Mouse (Mus musculus): ENCODE measurements at regions not wholly inside any gene's neighbourhood (a gene's known extent, or its start where the extent isn't known, plus 50 kb on each side); places are given as distances from the start of the nearest gene placed in this dataset.
"Not testable (repeated sequence)": the region's sequence is repeated elsewhere in the genome, so short reads cannot be mapped to it uniquely, and the experiment has no call there.

DNA sequence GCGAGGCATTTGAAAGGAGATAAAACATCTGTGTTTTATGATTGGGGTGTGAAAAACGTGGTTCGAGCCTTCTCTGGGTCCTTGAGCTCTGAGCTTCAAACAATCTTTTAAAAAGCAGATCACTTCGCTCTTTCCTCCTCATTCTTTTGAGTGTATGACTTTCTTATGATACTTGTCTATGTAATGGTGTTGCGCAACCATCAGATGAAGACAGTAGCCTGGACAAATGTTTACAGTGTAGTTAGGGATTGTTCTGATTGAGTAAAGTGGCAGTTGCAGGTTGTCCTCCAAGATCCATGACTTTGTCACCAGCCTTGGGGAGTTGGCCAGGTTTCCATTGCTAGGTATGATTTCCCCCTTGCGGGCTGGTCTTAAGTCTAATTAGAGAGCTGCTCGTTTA lies 116.1 kb upstream of the Pfn2 start:
- DNase-seq (ENCODE audit: low read depth, low spot score), result no peak

DNA sequence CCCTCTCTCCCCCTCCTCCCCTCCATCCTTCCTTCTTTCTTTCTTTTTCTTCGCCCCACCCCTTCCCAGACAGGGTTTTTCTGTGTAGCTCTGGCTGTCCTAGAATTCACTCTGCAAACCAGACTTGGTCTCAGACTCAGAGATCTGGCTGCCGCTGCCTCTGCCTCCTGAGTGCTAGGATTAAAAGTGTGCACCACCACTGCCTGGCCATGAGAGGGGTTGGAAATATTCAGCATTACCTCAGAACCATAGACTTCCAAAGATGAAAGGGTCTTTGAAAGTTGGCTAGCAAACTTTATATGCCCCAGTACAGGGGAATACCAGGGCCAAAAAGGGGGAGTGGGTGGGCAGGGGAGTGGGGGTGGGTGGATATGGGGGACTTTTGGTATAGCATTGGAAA lies 122.7 kb upstream of the Pfn2 start:
- not testable (repeated sequence) for DNase-seq (ENCODE audit: low read depth, low spot score)

DNA sequence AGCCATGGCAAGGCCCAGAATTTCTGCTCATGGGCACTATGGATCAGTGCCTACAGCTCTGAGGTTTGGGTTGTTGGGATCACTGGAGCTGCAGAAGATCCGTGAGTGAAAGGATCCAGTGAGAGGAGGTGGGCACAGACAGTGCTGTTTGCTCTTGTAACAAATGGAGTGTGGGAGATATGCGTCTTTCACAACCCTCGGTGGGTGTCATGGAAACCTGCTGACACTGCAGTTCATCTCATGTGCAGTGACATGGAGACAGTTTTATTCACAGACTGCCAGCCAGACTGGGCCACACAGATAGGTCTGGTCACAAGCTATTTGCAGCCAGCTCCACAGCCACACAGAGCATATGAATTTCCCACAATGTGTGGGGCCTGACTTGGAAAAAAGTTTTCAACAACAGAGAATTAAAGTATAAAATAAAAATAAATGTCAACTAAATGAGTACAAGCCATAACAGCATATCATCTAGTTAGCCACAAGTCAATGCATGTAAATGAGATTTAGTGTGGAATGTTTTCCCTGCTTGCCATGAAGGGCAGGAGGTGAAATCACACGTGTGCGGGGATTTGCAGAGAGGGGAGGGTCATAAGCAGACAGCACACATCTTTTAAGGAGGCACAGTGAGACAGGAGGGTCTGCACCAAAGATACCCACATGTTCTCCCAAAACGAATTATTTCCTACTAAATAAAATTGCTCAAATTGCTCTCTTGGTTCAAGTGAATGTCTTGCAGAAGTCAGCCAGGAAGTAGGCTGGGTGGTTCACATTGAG lies 124.8 kb upstream of the Pfn2 start:
- no peak for DNase-seq (ENCODE audit: low read depth, low spot score)

DNA sequence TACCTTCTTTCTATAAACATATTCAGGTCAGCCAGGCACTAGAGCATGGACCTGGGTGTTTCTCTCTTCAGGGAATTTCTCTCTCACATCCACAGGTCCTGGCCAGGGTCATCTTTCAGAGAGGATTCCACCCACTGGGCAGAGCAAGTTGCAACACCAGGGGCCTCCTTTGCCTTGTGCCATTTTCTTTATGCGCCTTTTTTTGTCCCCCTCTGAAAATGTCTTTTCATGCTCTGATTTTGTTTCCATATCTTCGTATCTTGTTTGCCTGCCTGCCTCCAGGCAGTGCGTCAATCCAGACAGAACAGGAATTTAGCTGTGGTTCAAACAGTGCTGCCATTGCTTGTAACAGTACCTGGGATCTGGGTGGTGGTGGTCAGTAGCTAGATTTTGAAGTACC lies 125.7 kb upstream of the Pfn2 start:
- no peak for DNase-seq (ENCODE audit: low read depth, low spot score)

DNA sequence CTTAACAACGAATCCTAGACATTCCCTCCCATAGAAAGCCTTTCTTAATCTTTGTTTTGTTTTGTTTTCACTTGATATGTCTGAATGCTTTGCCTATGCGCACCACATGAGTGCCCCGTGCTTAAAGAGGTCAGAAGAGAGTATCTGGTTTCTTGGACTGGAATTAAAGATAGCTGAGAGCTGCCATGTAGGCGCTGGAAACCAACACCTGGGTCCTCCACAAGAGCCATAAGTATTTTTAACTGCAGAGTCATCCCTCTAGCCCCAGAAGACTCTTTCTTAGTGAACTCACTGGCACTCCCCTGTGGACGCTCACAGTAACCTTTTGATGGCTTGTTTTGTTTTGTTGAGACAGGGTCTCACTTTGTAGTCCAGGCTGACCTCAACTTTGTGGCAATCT lies 127.5 kb upstream of the Pfn2 start:
- DNase-seq (ENCODE audit: low read depth, low spot score), result no peak

DNA sequence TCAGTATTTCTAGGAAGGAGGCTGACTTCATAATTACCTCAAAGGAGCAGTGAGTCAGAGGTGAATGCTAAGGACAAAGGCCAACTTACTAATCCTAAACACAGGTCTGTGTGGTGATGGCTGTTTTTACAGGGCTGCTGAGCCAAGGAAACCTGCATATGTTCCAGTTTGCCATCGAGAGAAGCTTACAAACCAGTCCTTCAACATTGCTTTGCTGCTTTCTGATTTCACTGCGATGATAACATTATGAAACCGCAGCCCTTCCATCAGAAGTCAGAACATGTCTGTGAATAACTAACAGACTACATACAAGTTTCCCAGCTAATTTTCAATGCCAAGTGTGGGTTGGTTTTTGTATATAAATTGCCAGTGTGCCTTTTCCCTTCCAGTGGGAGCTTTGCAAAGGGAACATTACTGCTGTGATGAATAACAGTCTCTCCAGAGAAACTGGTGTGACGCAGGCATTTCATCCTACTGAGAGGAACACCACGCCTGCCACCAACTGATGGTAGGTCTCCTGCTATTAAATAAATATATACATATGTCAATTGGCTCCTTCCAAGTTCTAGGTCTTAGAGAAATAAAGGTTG lies 128.9 kb upstream of the Pfn2 start:
- no peak for DNase-seq (ENCODE audit: low read depth, low spot score)

DNA sequence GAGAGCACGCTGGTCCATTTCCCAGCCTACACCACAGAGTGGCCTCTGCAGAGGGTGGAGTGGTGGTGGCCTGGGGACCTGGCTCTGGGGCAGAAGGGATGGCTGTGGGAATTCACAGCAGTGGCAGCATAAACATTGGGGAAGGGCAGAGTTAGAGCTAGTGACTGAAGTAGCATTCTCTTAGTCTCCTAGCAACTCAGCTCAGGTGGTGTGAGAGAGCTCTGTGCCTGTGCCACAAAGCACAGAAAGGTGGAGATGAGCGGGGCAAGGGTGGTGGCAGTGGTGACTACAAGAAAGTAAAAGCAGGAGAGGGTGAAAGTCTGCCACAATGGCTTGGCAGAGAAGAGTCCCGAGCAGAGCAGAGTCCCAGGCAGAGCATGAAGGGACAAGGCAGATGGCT lies 140.3 kb upstream of the Pfn2 start:
- no peak for DNase-seq (ENCODE audit: low read depth, low spot score)

DNA sequence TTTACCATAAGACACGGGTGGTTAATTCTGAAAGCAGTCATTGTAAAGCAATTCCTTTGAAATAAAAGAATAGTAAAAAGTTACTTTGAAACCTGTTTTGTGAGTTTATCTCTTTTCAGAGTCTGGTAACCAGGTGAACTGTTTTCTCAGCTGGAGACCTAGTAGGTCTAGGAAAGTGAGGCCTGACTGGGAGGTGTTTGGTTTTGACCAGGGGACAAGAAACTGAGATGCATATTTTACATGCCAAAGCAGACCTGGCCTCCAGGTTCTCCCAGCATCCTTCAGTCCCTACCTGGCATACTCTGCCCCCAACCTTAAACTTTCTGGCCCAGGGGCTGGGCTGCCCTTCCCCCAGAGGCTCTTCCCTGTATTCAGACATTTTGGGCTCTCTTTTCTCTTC lies 142.9 kb upstream of the Pfn2 start:
- DNase-seq (ENCODE audit: low read depth, low spot score), result no peak

DNA sequence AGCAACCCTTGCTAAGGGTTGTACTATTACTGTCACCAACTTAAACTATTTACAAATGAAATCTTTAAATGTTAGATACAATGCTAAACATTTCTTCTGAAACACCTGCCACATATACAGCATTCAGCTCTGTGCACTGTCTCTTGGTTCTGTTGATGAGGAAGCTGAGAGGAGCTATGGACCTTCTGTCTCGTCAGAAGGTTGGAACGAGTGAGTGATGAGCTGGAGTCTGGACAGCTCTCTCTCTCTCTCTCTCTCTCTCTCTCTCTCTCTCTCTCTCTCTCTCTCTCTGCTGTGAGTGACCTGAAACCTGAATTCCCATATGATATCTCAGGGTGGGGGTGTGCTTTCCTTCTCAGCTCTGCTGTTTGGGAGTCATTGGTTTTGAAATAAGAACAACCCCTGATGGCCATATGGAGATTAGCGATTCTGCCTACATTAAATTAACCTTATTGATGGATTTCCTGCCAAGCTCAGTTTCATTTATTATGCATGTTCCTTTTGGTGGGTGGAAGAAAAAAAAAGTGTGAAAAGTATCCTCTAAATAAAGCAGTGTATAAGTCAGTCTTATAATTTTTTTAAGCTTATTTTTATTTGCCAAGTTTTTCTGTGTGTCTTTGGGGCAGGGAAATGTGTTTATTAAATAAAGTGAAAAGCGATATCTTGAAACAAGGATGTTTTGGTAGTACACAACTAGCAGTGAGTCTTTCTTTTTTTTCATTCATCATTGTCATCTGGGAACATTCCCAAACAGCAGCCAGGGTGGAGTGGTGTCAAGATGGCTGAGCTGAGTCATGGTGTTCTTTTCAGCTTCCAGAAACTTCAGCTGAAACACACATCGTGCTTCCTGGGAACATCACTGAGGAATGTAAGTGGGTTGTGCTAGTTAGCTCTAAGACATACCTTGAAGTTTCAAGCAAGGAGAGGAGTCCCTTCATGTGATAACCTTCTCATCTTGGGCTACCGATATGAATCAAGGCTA lies 150.5 kb upstream of the Pfn2 start:
- DNase-seq (ENCODE audit: low read depth, low spot score), result no peak

DNA sequence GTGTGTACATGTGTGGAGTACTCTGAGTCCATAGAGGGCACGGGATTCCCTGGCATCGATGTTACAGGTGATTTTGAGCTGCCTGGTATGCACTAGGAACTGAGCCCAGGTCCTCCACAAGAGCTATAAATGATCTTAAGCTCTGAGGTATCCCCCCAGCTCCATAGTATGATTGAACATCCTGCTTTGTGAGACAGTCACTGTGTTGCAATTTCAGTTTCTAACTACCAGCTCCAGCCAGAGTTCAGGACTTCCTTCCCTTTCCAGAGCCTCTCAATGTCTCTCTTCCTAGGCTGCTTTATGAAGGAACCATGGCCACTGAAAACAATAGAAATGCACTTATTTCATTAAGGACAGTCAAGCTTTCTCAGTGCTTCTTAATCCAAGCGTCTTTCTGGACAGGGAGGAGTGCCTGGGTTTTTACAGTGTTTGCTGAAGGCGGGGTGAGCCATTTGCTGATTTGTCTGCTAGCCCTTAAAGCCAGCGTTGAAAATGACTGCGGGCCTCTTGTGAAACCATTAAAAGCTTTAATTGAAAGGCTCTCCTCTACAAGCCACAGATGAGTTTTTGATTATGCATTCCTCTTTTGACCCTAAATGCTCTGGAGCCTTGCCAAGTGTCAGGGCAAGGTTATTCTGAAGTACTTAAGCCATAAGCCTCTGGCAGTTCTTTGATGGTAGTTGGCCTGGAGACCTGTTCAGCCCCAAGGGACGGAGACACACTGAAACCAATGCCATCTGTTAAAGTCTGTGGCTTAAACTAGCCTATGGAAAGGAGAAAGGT lies 155.1 kb upstream of the Pfn2 start:
- no peak for DNase-seq (ENCODE audit: low read depth, low spot score)

DNA sequence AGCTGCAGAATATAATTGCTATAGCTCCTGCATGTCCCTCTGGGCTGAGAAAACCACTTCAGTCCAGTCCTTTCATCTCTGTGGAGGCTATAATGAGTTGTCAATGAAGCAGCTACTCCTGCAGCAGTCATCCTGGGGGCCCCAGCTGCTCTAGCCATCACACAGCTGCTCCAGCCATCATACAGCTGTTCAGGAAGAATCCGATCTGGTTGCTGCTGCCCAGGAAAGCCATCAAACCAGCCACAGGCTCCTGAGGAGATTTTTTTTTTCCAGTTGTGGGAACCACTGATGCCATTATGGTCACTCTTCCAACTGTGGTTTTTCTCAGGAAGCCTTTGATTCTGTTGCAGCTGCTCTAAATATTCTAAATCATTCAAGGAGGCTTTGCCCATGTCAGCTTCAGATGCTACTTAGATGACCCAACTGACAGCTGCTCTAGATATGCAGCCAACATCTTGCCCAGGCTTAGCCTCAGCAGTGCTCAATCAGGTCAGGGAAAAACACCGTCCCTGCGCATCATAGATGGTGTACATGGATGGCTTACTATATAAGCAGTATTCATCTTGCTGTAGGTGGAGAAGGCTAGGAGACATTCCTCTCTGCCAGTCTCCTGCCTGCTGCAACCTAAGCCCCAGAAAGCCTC lies 177.0 kb upstream of the Pfn2 start:
- no peak for DNase-seq (ENCODE audit: low read depth, low spot score)

DNA sequence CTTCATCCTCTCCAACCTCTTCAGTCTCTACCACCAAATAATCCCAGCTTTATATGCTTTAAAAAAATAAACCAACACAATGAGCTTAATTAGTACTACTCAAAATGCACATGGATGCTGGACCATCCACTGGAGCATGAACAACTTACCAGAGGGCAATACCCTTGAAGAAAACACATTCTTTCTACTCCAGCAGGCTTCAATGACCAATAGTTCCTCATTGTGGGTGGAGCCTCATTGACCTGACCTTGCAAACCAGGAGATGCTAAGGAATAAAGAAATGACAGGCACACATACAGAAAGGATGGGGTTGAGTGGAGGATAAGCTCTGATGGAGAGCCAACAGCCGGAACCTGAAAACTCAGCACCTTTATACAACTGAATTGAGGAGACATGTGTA lies 201.7 kb upstream of the Pfn2 start:
- DNase-seq (ENCODE audit: low read depth, low spot score), result no peak

DNA sequence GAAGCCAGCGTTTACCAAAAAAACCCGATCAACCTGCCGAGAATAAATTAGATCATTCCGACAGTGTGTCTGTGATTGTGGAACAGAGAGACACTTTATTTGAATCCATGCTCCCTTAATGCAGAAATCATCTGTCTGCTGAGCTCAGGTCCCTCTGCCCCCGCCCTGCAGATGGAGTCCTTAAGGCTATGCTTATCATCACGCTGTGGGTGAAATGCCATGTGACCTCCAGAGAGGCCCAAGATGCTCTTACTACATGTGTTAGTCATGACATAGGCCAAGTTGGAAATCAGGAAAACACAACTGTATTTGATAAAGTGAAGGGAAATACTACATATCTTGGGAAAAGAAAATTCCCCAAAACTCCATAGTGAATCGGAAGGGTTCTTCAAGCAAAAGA lies 206.8 kb upstream of the Pfn2 start:
- DNase-seq (ENCODE audit: low read depth, low spot score), result no peak

DNA sequence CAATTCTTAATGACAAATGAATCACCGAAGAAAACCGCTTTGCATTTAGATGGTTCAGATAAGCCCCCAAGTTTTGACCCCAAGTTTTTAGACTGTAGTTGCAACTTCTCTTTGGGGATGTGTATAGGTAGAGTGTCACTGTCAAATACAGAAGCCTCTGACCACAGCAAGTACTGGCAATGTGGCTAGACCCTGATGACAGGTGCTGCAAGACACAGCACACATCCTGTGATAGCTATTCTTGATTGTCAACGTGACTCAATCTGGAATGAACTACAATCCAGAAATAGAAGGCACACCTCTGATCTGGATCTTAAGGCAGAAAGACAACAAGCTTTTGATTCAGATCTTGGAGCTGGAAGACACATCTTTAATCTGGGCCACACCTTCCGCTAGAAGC lies 207.3 kb upstream of the Pfn2 start:
- DNase-seq (ENCODE audit: low read depth, low spot score), result no peak

DNA sequence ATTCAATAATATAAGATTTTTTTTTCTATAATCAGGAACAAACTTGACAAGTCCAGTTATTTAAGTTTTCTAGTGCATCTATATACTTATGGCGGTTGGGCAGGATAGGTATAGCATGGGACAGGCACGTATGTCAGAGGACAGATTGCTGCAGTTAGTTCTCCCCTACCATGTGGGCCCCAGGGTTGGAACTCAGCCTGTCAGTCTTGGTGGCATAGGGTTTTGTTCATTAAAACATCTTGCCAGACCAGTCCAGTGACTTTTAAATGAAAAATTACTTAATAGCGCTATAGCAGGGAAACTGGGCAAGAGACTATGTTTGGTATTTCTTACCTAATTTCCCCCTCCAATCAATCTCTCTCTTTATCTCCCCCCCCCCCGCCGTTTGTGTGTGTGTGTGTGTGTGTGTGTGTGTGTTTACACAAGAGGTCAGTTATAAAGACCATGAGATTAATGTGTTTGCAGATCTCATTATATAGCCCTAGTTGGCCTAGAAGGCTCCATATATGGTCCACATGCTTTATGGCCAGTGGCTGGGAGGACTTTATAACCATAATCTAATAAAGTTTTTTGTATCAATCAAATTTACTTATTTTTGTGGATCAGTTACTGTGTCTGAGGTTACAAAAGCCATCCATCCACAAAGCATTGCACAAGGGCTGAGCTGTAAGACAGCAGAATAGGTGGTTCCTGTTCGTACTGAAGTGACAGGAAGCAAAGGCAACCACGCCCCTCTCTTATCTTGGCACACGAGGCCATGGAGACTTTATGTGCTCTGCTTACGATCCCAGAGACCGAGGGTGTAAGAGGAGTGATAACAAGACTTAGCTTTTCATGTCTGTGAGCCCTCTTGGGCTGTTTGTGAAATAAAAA lies 208.5 kb upstream of the Pfn2 start:
- DNase-seq (ENCODE audit: low read depth, low spot score), result no peak

DNA sequence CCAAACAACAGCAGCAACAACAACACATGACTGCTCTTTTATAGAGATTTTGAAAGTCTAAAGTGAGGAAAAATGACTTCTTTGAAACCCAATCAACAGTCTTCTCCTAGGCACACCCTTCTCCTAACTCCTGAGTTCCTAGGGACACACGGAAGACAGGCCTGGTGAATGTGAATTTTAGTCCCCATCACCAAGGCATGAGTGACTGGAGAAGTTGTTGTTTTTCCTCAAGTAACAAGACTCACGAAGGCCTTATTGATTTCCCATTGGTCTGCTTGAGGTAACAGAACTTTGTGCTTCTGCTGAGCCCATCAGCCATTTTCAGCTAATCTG lies 209.2 kb upstream of the Pfn2 start:
- no peak for DNase-seq (ENCODE audit: low read depth, low spot score)

DNA sequence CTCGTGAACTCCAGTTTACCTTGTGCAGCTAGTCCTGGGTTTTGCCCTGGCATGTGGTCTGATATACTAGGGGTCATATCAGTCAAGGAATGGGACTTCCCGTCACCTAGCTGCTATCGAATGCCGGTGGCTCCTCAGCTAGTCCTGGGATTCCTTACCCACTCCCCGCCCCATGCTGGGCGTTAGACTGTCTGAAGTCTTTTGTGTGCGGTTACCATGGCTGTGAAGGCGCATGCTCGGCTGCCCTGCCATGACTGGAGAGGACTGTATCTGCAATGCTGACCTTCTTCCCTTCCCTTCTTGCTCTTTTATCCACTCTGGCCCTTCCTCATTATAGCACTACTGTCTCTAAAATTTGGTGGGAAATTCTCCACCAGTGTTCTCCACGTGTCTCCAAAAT lies 210.3 kb upstream of the Pfn2 start:
- no peak for DNase-seq (ENCODE audit: low read depth, low spot score)

DNA sequence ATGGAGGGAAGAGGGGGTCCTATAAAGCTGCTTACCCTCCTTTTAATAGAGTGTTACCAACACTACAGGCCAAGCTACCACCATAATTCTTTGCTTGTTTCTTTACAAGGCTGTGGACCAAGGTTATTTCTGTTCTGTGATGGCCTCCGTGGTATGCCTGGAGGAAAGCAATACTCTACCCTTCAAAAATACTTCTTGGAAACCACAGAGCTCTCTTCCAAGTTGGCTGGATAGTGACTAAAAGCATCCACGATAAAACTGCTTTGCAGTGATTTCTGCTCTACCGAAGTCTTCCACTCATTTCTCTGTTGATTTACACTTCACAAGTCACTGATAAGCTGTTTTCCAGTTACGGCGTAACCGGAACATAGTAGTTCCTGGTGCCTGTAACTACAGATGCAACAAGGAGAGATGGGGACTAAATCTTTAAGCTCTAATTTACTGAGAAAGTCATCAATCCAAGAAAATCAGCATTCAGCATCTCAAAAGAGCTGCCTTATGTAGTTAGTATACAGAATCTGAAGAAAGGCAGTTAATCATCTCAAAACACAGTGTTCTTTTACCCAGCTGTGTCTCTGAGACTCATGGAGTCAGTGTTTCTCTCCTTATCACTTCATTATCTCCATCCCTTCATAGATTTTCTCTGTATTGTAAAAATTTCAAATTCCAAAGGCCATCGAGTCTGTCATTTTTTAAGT lies 216.1 kb upstream of the Pfn2 start:
- no peak for DNase-seq (ENCODE audit: low read depth, low spot score)

DNA sequence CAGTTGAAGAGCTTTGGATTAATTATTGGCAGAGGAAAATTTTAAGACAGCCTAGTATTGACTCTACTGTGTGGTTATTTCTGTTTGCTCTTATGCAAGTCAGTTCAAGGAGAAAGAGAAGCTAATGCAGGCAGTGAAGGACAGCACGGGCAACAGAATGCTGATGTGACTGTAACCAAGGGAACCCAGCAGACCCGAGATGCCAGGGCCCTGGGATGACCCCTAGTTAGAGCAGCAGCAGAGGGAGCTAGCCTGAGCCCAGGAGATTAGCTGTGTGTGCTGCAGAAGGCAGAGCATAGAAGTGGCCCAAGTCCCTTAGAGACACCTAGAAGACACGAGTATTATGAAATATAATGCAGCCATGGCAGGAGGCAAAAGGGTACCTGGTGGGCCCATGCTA lies 223.7 kb upstream of the Pfn2 start:
- no peak for DNase-seq (ENCODE audit: low read depth, low spot score)
